Mouse (Mus musculus) bone marrow, adult 2 months (tissue): ENCODE results near the gene Lrrc17.

Experiments used
- CTCF ChIP-seq: fragments of 200-500 bp; IDR thresholded peaks from 2 replicates; pipeline ENCODE4 v1.5.1; 2011; ENCODE audit warnings: low read length, control low read depth; ENCODE audit not compliant: control insufficient read depth, insufficient read depth
- POLR2A ChIP-seq: fragments of 200-500 bp; IDR thresholded peaks from 2 replicates; pipeline ENCODE4 v1.6.1; 2011; ENCODE audit warnings: low read depth, mild to moderate bottlenecking, control low read depth, low read length, borderline replicate concordance; ENCODE audit not compliant: control insufficient read depth

- no peak for TF ChIP-seq CTCF
- TF ChIP-seq POLR2A, result no peak
Measured at GRCm38 (mm10) chr5:21517562-21517961, 25.8 kb upstream of the Lrrc17 start.
